Mouse (Mus musculus) MEL (cell line): Measurements from ENCODE around the gene Ube2g2. TPM values are rescaled to one million over a fixed set of nuclear protein-coding genes. Genes with fewer than 3 reads are reported as not detected.

ENCODE experiments used
- DNase-seq: peaks from one replicate; pipeline ENCODE4 v3.0.0; 2011; ENCODE audit warnings: low read depth, low spot score
- H3K27ac ChIP-seq: 2 replicates; pipeline ENCODE4 v1.5.1; 2012; ENCODE audit warnings: low read depth, mild to moderate bottlenecking, control low read depth, low read length, moderate library complexity; ENCODE audit not compliant: control insufficient read depth
- H3K27me3 ChIP-seq, 2 experiments: fragments of 150-350 bp in 1 of 2; sonication (generic) in 1 of 2; 2 replicates each; pipeline ENCODE4 v1.6.1; 2012; ENCODE audit warnings: low read length in 2 of 2, mild to moderate bottlenecking in 2 of 2, improper control_type of control experiment in 1 of 2, moderate library complexity in 1 of 2; ENCODE audit not compliant: insufficient read depth in 2 of 2, control insufficient read depth in 1 of 2
- H3K36me3 ChIP-seq, 2 experiments: 2 replicates each; pipeline ENCODE4 v1.6.1; 2012 to 2014; ENCODE audit warnings: low read length in 2 of 2, improper control_type of control experiment in 1 of 2, inconsistent platforms in 1 of 2, mild to moderate bottlenecking in 1 of 2; ENCODE audit not compliant: insufficient read depth in 2 of 2, control insufficient read depth in 1 of 2
- H3K4me1 ChIP-seq, 2 experiments: fragments of 150-350 bp in 1 of 2; sonication (generic) in 1 of 2; 2 replicates each; pipeline ENCODE4 v1.6.1; 2012; ENCODE audit warnings: low read length in 2 of 2, improper control_type of control experiment in 1 of 2, mild to moderate bottlenecking in 1 of 2; ENCODE audit not compliant: insufficient read depth in 2 of 2, control insufficient read depth in 1 of 2
- H3K4me3 ChIP-seq, 2 experiments: fragments of 150-350 bp in 1 of 2; sonication (generic) in 1 of 2; 2 replicates each; pipeline ENCODE4 v1.5.1; 2012; ENCODE audit warnings: low read depth in 2 of 2, low read length in 2 of 2, mild to moderate bottlenecking in 2 of 2, moderate library complexity in 2 of 2, control low read depth in 1 of 2, improper control_type of control experiment in 1 of 2; ENCODE audit not compliant: control insufficient read depth in 1 of 2, insufficient read depth in 1 of 2
- H3K79me2 ChIP-seq: 2 replicates; pipeline ENCODE4 v1.6.1; 2012; ENCODE audit warnings: mild to moderate bottlenecking, low read length, moderate library complexity; ENCODE audit not compliant: control insufficient read depth, poor library complexity, insufficient read depth
- H3K9ac ChIP-seq: 2 replicates; pipeline ENCODE4 v1.6.1; 2012; ENCODE audit warnings: low read depth, mild to moderate bottlenecking, control low read depth, low read length, moderate library complexity; ENCODE audit not compliant: control insufficient read depth, poor library complexity, severe bottlenecking
- H3K9me3 ChIP-seq: fragments of 150-350 bp; sonication (generic); replicated peaks from 2 replicates; pipeline ENCODE4 v1.6.1; 2012; ENCODE audit warnings: mild to moderate bottlenecking, low read length, improper control_type of control experiment, moderate library complexity; ENCODE audit not compliant: insufficient read depth
- BHLHE40 ChIP-seq: IDR thresholded peaks from 2 replicates; pipeline ENCODE4 v1.6.1; 2012; ENCODE audit warnings: low read depth, mild to moderate bottlenecking, inconsistent platforms, low read length, improper control_type of control experiment, borderline replicate concordance
- CHD2 ChIP-seq: IDR thresholded peaks from 2 replicates; pipeline ENCODE4 v1.6.1; 2011; ENCODE audit warnings: low read length, improper control_type of control experiment
- CTCF ChIP-seq, 3 experiments: IDR thresholded peaks in 2 of 3; conservative IDR thresholded peaks in 1 of 3; 2 replicates each; pipeline ENCODE4 v1.5.1; 2011 to 2012; ENCODE audit warnings: low read length in 3 of 3, low read depth in 2 of 3, mild to moderate bottlenecking in 2 of 3, improper control_type of control experiment in 1 of 3, inconsistent platforms in 1 of 3, mixed read lengths in 1 of 3, moderate library complexity in 1 of 3; ENCODE audit not compliant: control insufficient read depth in 1 of 3, insufficient read depth in 1 of 3, poor library complexity in 1 of 3, severe bottlenecking in 1 of 3
- E2F4 ChIP-seq: IDR thresholded peaks from 2 replicates; pipeline ENCODE4 v1.6.1; 2011; ENCODE audit warnings: low read depth, low read length, improper control_type of control experiment, borderline replicate concordance
- ETS1 ChIP-seq: IDR thresholded peaks from 2 replicates; pipeline ENCODE4 v1.6.1; 2012; ENCODE audit warnings: low read depth, mild to moderate bottlenecking, inconsistent platforms, low read length, improper control_type of control experiment, moderate library complexity
- GABPA ChIP-seq: IDR thresholded peaks from 2 replicates; pipeline ENCODE4 v1.6.1; 2012; ENCODE audit warnings: low read depth, mild to moderate bottlenecking, inconsistent platforms, low read length, improper control_type of control experiment, moderate library complexity
- GATA1 ChIP-seq: IDR thresholded peaks from 2 replicates; pipeline ENCODE4 v1.6.1; 2011; ENCODE audit warnings: low read depth, low read length, improper control_type of control experiment
- JUND ChIP-seq: IDR thresholded peaks from 2 replicates; pipeline ENCODE4 v1.6.1; 2011; ENCODE audit warnings: low read depth, mild to moderate bottlenecking, improper control_type of control experiment, low read length
- KAT2A ChIP-seq: conservative IDR thresholded peaks from 2 replicates; pipeline ENCODE4 v1.6.1; 2012; ENCODE audit warnings: low read depth, low read length, improper control_type of control experiment, inconsistent platforms
- MAFK ChIP-seq: IDR thresholded peaks from 2 replicates; pipeline ENCODE4 v1.6.1; 2011; ENCODE audit warnings: low read depth, mild to moderate bottlenecking, low read length, improper control_type of control experiment, borderline replicate concordance
- MAX ChIP-seq: IDR thresholded peaks from 2 replicates; pipeline ENCODE4 v1.6.1; 2011; ENCODE audit warnings: low read length, improper control_type of control experiment
- MAZ ChIP-seq: IDR thresholded peaks from 2 replicates; pipeline ENCODE4 v1.6.1; 2012; ENCODE audit warnings: low read depth, mild to moderate bottlenecking, inconsistent platforms, low read length, improper control_type of control experiment
- MXI1 ChIP-seq: IDR thresholded peaks from 2 replicates; pipeline ENCODE4 v1.6.1; 2011; ENCODE audit warnings: mild to moderate bottlenecking, low read depth, low read length, improper control_type of control experiment
- MYC ChIP-seq: IDR thresholded peaks from 2 replicates; pipeline ENCODE4 v1.6.1; 2011; ENCODE audit warnings: low read depth, mild to moderate bottlenecking, low read length, improper control_type of control experiment, moderate library complexity
- POLR2A ChIP-seq, 2 experiments: IDR thresholded peaks; 2 replicates each; pipeline ENCODE4 v1.6.1; 2011 to 2012; ENCODE audit warnings: low read length in 2 of 2, mild to moderate bottlenecking in 2 of 2, control low read depth in 1 of 2, improper control_type of control experiment in 1 of 2, low read depth in 1 of 2, moderate library complexity in 1 of 2; ENCODE audit not compliant: control insufficient read depth in 1 of 2, insufficient read depth in 1 of 2, poor library complexity in 1 of 2
- POLR2AphosphoS2 ChIP-seq: IDR thresholded peaks from 2 replicates; pipeline ENCODE4 v1.6.1; 2011; ENCODE audit warnings: low read length, improper control_type of control experiment
- RAD21 ChIP-seq: IDR thresholded peaks from 2 replicates; pipeline ENCODE4 v1.6.1; 2011; ENCODE audit warnings: mild to moderate bottlenecking, low read depth, low read length, improper control_type of control experiment
- RCOR1 ChIP-seq: IDR thresholded peaks from 2 replicates; pipeline ENCODE4 v1.6.1; 2012; ENCODE audit warnings: low read depth, mild to moderate bottlenecking, inconsistent platforms, low read length, improper control_type of control experiment
- SIN3A ChIP-seq: IDR thresholded peaks from 2 replicates; pipeline ENCODE4 v1.6.1; 2012; ENCODE audit warnings: low read length, improper control_type of control experiment, inconsistent platforms
- SMC3 ChIP-seq: IDR thresholded peaks from 2 replicates; pipeline ENCODE4 v1.6.1; 2011; ENCODE audit warnings: low read depth, low read length, improper control_type of control experiment
- TBP ChIP-seq: IDR thresholded peaks from 2 replicates; pipeline ENCODE4 v1.8.0; 2011; ENCODE audit warnings: low read depth, low read length, improper control_type of control experiment
- TCF12 ChIP-seq: IDR thresholded peaks from 2 replicates; pipeline ENCODE4 v1.6.1; 2014; ENCODE audit warnings: low read depth, mild to moderate bottlenecking, inconsistent platforms, low read length, improper control_type of control experiment, moderate library complexity
- UBTF ChIP-seq: IDR thresholded peaks from 2 replicates; pipeline ENCODE4 v1.6.1; 2012; ENCODE audit warnings: low read depth, mild to moderate bottlenecking, inconsistent platforms, low read length, improper control_type of control experiment, moderate library complexity, borderline replicate concordance; ENCODE audit not compliant: insufficient read depth
- USF1 ChIP-seq: IDR thresholded peaks from 2 replicates; pipeline ENCODE4 v1.6.1; 2014; ENCODE audit warnings: low read depth, mild to moderate bottlenecking, inconsistent platforms, low read length, improper control_type of control experiment, moderate library complexity
- USF2 ChIP-seq, 2 experiments: IDR thresholded peaks; 2 replicates each; pipeline ENCODE4 v1.6.1; 2011 to 2012; ENCODE audit warnings: improper control_type of control experiment in 2 of 2, low read length in 2 of 2, borderline replicate concordance in 1 of 2, inconsistent platforms in 1 of 2, low read depth in 1 of 2, mild to moderate bottlenecking in 1 of 2; ENCODE audit not compliant: insufficient read depth in 1 of 2
- ZMIZ1 ChIP-seq: IDR thresholded peaks from 2 replicates; pipeline ENCODE4 v1.6.1; 2012; ENCODE audit warnings: low read depth, mild to moderate bottlenecking, inconsistent platforms, low read length, improper control_type of control experiment, moderate library complexity
- polyA plus RNA-seq, 2 experiments: library from polyadenylated mRNA; stranded (reverse) in 1 of 2; unstranded in 1 of 2; fragments of >175 nt in 1 of 2; fragments of >200 nt in 1 of 2; gene quantifications; 2 replicates each; pipeline versions ENCODE4 v1.2.1 to v1.2.4; 2012; ENCODE audit warnings: low replicate concordance in 2 of 2, low read depth in 1 of 2; ENCODE audit not compliant: insufficient read length in 2 of 2, insufficient read depth in 1 of 2, missing spikeins in 1 of 2
- total RNA-seq: library from RNA; depleted of rRNA; stranded (reverse); fragments of 300-350 nt; gene quantifications from 2 replicates; pipeline ENCODE4 v1.2.3, GENCODE M21; 2012

Gene Ube2g2
- total and polyA plus RNA-seq, 3 experiments, result 62.4 to 112 TPM; not detected in 1

DNA sequence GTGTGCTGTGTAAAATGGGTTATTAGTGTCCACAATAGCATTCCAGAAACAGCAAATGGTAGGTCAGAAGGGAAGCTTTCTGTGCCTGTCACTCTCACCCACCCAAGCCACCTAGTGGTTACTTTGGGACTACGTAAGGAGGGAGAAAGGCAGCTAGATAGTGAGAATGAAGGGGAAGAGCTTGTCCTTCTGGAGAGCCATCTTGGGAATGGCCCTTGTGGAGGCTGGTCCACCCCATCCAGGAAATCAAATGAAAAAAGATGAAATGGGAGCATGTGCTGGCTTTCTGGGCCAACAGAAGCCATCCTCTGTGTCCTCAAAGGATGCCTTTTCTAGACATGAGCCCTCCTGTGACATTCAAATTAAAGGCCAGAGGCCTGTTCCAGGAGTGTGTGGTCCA, 16.7 kb upstream of the Ube2g2 start:
- TF ChIP-seq CTCF (IDR thresholded peaks at IDR 0.05 in 2 of 3, conservative IDR thresholded peaks at IDR 0.05 in 1 of 3; ENCODE audit: control insufficient read depth in 1 of 3, insufficient read depth in 1 of 3, low read depth in 2 of 3, low read length in 3 of 3, poor library complexity in 1 of 3, severe bottlenecking in 1 of 3) (peak; percentile 46 to 79 (median 73)), MAZ (0 out of 2 replicates have a peak, but pooled peaks have one; percentile 24), UBTF (no peak), SIN3A (0 out of 2 replicates have a peak, but pooled peaks have one; percentile 44), SMC3 (peak; percentile 64), MYC (no peak; the same call in 1 of the 2 replicates), MXI1 (0 out of 2 replicates have a peak, but pooled peaks have one; percentile 20), KAT2A (no peak), RAD21 (peak; percentile 17), POLR2AphosphoS2 (no peak), USF1 (0 out of 2 replicates have a peak, but pooled peaks have one; percentile 3), GABPA (no peak), BHLHE40 (no peak)
- H3K27me3 ChIP-seq, result no peaks in the 10 kb centered on the region
- peak overlapping the region; percentile 76 for H3K27ac ChIP-seq
- H3K79me2 ChIP-seq, result peaks cover 29% of the 10 kb centered on the region
- no peaks in the 10 kb centered on the region for H3K9me3 ChIP-seq
- peak; percentile 87 for DNase-seq
- peaks cover 4 to 21% of the 10 kb centered on the region in 2 experiments for H3K36me3 ChIP-seq
- H3K4me3 ChIP-seq, result peak overlapping the region; percentile 55 to 74
- H3K9ac ChIP-seq, result peak overlapping the region; percentile 60
- H3K4me1 ChIP-seq, result peaks cover 6 to 26% of the 10 kb centered on the region in 2 experiments; a peak in 3 of 4 replicates

DNA sequence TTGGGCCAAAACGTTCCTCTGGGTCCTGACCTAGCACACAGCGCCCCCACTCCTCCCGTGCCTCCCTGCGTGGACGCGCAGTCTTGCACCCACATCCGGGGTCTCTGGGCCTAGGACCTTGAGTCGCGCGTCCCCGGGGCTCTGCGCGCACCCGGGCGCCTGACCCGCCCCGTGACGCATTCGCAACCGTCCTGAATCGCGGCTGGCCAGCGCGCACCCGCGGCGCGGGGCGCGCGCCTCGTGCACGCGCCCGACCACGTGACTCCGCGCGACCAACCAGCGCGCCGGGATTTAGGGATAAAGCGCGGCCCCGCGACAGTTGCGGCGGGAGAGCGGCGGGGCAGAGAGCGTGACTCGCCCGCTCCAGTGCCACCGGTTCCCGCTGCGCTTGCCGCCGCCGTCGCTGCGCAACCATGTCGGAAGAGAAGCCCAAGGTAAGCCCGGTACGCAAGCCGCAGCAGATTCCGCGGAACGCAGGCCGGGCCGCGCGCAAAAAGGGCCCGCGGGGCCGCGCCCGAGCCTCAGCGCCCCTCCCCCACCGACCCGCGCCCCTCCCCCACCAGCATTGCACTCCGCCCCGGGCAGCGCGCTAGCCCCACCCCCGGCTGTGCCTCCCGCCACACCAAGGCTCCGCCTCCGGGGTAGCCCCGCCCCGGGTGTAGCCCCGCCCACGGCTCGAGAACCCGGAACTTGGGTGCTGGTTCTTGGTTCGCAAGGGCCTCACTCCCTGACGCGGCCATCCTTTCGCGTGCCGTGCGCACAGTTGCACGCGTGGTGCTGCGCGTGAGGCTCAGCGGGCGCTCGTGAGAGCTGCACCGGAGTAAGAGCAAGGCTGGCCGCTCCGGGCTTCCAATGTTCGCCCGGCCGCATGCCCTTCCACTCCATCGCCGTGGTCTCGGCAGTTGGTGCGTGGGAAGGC, 15.9 kb upstream of the Ube2g2 start, which contains the start of the genes Sumo3 and Gm49325:
Gene Sumo3, plus strand, starts transcription at position 190 of the 919 bp plus-strand sequence.
Gene Gm49325, plus strand, starts transcription at position 290 of the 919 bp plus-strand sequence.
- Histone ChIP-seq H3K4me1 (peaks cover 6 to 26% of the 10 kb centered on the region in 2 experiments; a peak in 3 of 4 replicates), H3K9ac (peak within 1 kb of the TSS; percentile 97), H3K79me2 (peaks cover 31% of the 10 kb centered on the region), H3K27me3 (no peaks in the 10 kb centered on the region), H3K9me3 (no peaks in the 10 kb centered on the region), H3K36me3 (peaks cover 4 to 21% of the 10 kb centered on the region in 2 experiments), H3K27ac (peak within 1 kb of the TSS; percentile 79), H3K4me3 (peak within 1 kb of the TSS; percentile 94)
- peak; percentile 94 for DNase-seq
- TF ChIP-seq ZMIZ1 (peak; percentile 25; the same call in 1 of the 2 replicates), CHD2 (peak; percentile 54; the same call in 1 of the 2 replicates), MAX (peak; percentile 97), POLR2A (IDR thresholded peaks at IDR 0.05; ENCODE audit: control insufficient read depth in 1 of 2, insufficient read depth in 1 of 2, low read depth in 1 of 2, low read length in 2 of 2, poor library complexity in 1 of 2) (peak; percentile 77 to 86), BHLHE40 (peak; percentile 36; the same call in 1 of the 2 replicates), POLR2AphosphoS2 (peak; percentile 37; the same call in 1 of the 2 replicates), ETS1 (0 out of 2 replicates have a peak, but pooled peaks have one; percentile 3), GABPA (no peak), USF1 (peak; percentile 96), TCF12 (peak; percentile 18; the same call in 1 of the 2 replicates), E2F4 (no peak), CTCF (IDR thresholded peaks at IDR 0.05 in 2 of 3, conservative IDR thresholded peaks at IDR 0.05 in 1 of 3; ENCODE audit: control insufficient read depth in 1 of 3, insufficient read depth in 1 of 3, low read depth in 2 of 3, low read length in 3 of 3, poor library complexity in 1 of 3, severe bottlenecking in 1 of 3) (peak in 1 of 3 experiments; percentile 24; a peak in 2 of 6 replicates), MAFK (no peak), USF2 (IDR thresholded peaks at IDR 0.05; ENCODE audit: borderline replicate concordance in 1 of 2, insufficient read depth in 1 of 2, low read depth in 1 of 2, low read length in 2 of 2) (peak; percentile 47 to 81; a peak in 3 of 4 replicates), RAD21 (no peak), JUND (no peak), RCOR1 (0 out of 2 replicates have a peak, but pooled peaks have one; percentile 29), TBP (0 out of 2 replicates have a peak, but pooled peaks have one; percentile 6), SMC3 (no peak), KAT2A (no peak), GATA1 (no peak), MYC (peak; percentile 12; the same call in 1 of the 2 replicates)
